Mouse (Mus musculus) embryonic facial prominence, embryonic 14.5 days (tissue): ENCODE data around the gene Slc12a1. TPM values are rescaled to one million over a fixed set of nuclear protein-coding genes. Genes with fewer than 3 reads are reported as not detected.
A peak's percentile ranks its signal among the peaks of the same experiment; 100 is the strongest.

Experiments used
- ATAC-seq: fragments of 200-750 bp; cut with Nextera tagmentation; 2 replicates; pipeline ENCODE4 v1.8.0; 2017; ENCODE audit warnings: low read depth, moderate number of reproducible peaks, moderate TSS enrichment
- DNase-seq: peaks from one replicate; pipeline ENCODE4 v3.0.0-alpha.2; 2015; ENCODE audit warnings: low spot score
- H3K27ac ChIP-seq: fragments of 300-500 bp; sonication (generic); replicated peaks from 2 replicates; pipeline ENCODE4 v1.5.1; 2014; ENCODE audit warnings: low read depth, mild to moderate bottlenecking, low read length, moderate library complexity
- H3K27me3 ChIP-seq: fragments of 300-500 bp; sonication (generic); replicated peaks from 2 replicates; pipeline ENCODE4 v1.6.1; 2014; ENCODE audit warnings: low read length; ENCODE audit not compliant: control insufficient read depth, insufficient read depth
- H3K36me3 ChIP-seq: fragments of 300-500 bp; sonication (generic); 2 replicates; pipeline ENCODE4 v1.6.1; 2014; ENCODE audit warnings: low read length, mixed read lengths; ENCODE audit not compliant: control insufficient read depth, insufficient read depth
- H3K4me1 ChIP-seq: fragments of 300-500 bp; sonication (generic); 2 replicates; pipeline ENCODE4 v1.6.1; 2014; ENCODE audit warnings: antibody characterized with exemption, low read length; ENCODE audit not compliant: control insufficient read depth, insufficient read depth
- H3K4me2 ChIP-seq: fragments of 300-500 bp; sonication (generic); 2 replicates; pipeline ENCODE4 v1.6.1; 2014; ENCODE audit warnings: low read depth, mild to moderate bottlenecking, low read length, moderate library complexity, mixed read lengths
- H3K4me3 ChIP-seq: fragments of 300-500 bp; sonication (generic); 2 replicates; pipeline ENCODE4 v1.5.1; 2014; ENCODE audit warnings: low read depth, mild to moderate bottlenecking, low read length
- H3K9ac ChIP-seq: fragments of 300-500 bp; sonication (generic); 2 replicates; pipeline ENCODE4 v1.6.1; 2014; ENCODE audit warnings: low read depth, mild to moderate bottlenecking, low read length, moderate library complexity, mixed read lengths
- H3K9me3 ChIP-seq: fragments of 300-500 bp; sonication (generic); 2 replicates; pipeline ENCODE4 v1.6.1; 2016; ENCODE audit warnings: low read length; ENCODE audit not compliant: control insufficient read depth
- WGBS: fragments of 180-500 bp; shearing (Covaris S2); extraction: QIAGEN DNeasy Blood & Tissue Kit; methylation state at CpG from one replicate; pipeline ENCODE4 v1.1.7; 2014; 5-methylcytosine and 5-hydroxymethylcytosine counted together
- polyA plus RNA-seq: library from polyadenylated mRNA; unstranded; fragments of >200 nt; fragmentation: Nextera tagmentation; extraction: Ambion mirVana; gene quantifications from 2 replicates; pipeline ENCODE4 v1.2.1, GENCODE M21; 2014

Slc12a1 gene
- polyA plus RNA-seq, 1 experiment from 2014 or later: not detected

GRCm38 (mm10) chr2:125252275-125252674 lies 100.0 kb downstream of the Slc12a1 start:
- ATAC-seq: no peak
- H3K4me2 ChIP-seq: no peak overlapping the region
- H3K9ac ChIP-seq: no peak overlapping the region
- no peak overlapping the region for H3K27ac ChIP-seq
- H3K27me3 ChIP-seq: no peaks in the 10 kb centered on the region
- peaks cover 9% of the 10 kb centered on the region; the same call in 1 of the 2 replicates for H3K9me3 ChIP-seq
- 0 out of 2 replicates have a peak, but pooled peaks cover 13% of the 10 kb centered on the region for H3K4me1 ChIP-seq
- peaks cover 74% of the 10 kb centered on the region for H3K36me3 ChIP-seq
- H3K4me3 ChIP-seq: no peak overlapping the region
- peak; percentile 54 for DNase-seq
- WGBS: 57% methylated on average over 2 of the region's 2 CpGs

GRCm38 (mm10) chr2:125253699-125254098 lies 101.4 kb downstream of the Slc12a1 start:
- H3K9ac ChIP-seq: no peak overlapping the region
- peaks cover 85% of the 10 kb centered on the region for H3K36me3 ChIP-seq
- ATAC-seq (no peak), DNase-seq (no peak)
- H3K4me3 ChIP-seq: no peak overlapping the region
- peaks cover 9% of the 10 kb centered on the region; the same call in 1 of the 2 replicates for H3K9me3 ChIP-seq
- no peak overlapping the region for H3K4me2 ChIP-seq
- 95% methylated on average over 6 of the region's 6 CpGs for WGBS
- H3K4me1 ChIP-seq: 0 out of 2 replicates have a peak, but pooled peaks cover 9% of the 10 kb centered on the region
- no peak overlapping the region for H3K27ac ChIP-seq
- H3K27me3 ChIP-seq: no peaks in the 10 kb centered on the region

- Histone ChIP-seq H3K27ac (no peak overlapping the region), H3K9ac (no peak overlapping the region), H3K9me3 (peaks cover 9% of the 10 kb centered on the region; the same call in 1 of the 2 replicates), H3K36me3 (peaks cover 86% of the 10 kb centered on the region), H3K27me3 (no peaks in the 10 kb centered on the region), H3K4me2 (no peak overlapping the region), H3K4me1 (no peaks in the 10 kb centered on the region), H3K4me3 (no peak overlapping the region)
- ATAC-seq (no peak), DNase-seq (no peak)
- WGBS: 96% methylated on average over 3 of the region's 3 CpGs
Measured at GRCm38 (mm10) chr2:125254630-125255029, 102.3 kb downstream of the Slc12a1 start.

- peaks cover 9% of the 10 kb centered on the region; the same call in 1 of the 2 replicates for H3K9me3 ChIP-seq
- no peak overlapping the region for H3K4me2 ChIP-seq
- no peak overlapping the region for H3K27ac ChIP-seq
- no peak for ATAC-seq
- no peak for DNase-seq
- no peak overlapping the region for H3K4me3 ChIP-seq
- H3K36me3 ChIP-seq: peaks cover 73% of the 10 kb centered on the region
- H3K27me3 ChIP-seq: no peaks in the 10 kb centered on the region
- no peaks in the 10 kb centered on the region for H3K4me1 ChIP-seq
- H3K9ac ChIP-seq: no peak overlapping the region
- WGBS: 71% methylated on average over 3 of the region's 3 CpGs
Measured at GRCm38 (mm10) chr2:125255886-125256285, 103.6 kb downstream of the Slc12a1 start.

- Histone ChIP-seq H3K4me3 (no peak overlapping the region), H3K4me2 (no peak overlapping the region), H3K9me3 (peaks cover 3% of the 10 kb centered on the region; the same call in 1 of the 2 replicates), H3K9ac (no peak overlapping the region), H3K36me3 (peaks cover 39% of the 10 kb centered on the region), H3K4me1 (no peaks in the 10 kb centered on the region; the same call in 1 of the 2 replicates), H3K27me3 (no peaks in the 10 kb centered on the region), H3K27ac (no peak overlapping the region)
- ATAC-seq (no peak), DNase-seq (peak; percentile 44)
- WGBS: 84% methylated on average over 14 of the region's 14 CpGs
Measured at GRCm38 (mm10) chr2:125259230-125260120, 107.2 kb downstream of the Slc12a1 start.

- 83% methylated on average over 2 of the region's 2 CpGs for WGBS
- Histone ChIP-seq H3K36me3 (peaks cover 35% of the 10 kb centered on the region), H3K4me2 (no peak overlapping the region), H3K9ac (no peak overlapping the region), H3K4me1 (no peaks in the 10 kb centered on the region; the same call in 1 of the 2 replicates), H3K4me3 (no peak overlapping the region), H3K27me3 (no peaks in the 10 kb centered on the region), H3K9me3 (no peaks in the 10 kb centered on the region), H3K27ac (no peak overlapping the region)
- no peak for DNase-seq
- no peak for ATAC-seq
Measured at GRCm38 (mm10) chr2:125260326-125260725, 108.0 kb downstream of the Slc12a1 start.

- H3K4me2 ChIP-seq: peak overlapping the region; percentile 5; the same call in 1 of the 2 replicates
- H3K4me1 ChIP-seq: no peaks in the 10 kb centered on the region; the same call in 1 of the 2 replicates
- H3K4me3 ChIP-seq: no peak overlapping the region
- H3K9me3 ChIP-seq: no peaks in the 10 kb centered on the region
- no peak overlapping the region for H3K27ac ChIP-seq
- H3K9ac ChIP-seq: no peak overlapping the region
- peak; percentile 53; the same call in 1 of the 2 replicates for ATAC-seq
- H3K27me3 ChIP-seq: no peaks in the 10 kb centered on the region
- H3K36me3 ChIP-seq: peaks cover 8% of the 10 kb centered on the region
- 14% methylated on average over 5 of the region's 5 CpGs for WGBS
- peak; percentile 78 for DNase-seq
Measured at GRCm38 (mm10) chr2:125263056-125263455, 110.8 kb downstream of the Slc12a1 start.

- DNase-seq (no peak), ATAC-seq (no peak)
- 10% methylated on average over 9 of the region's 9 CpGs for WGBS
Measured at GRCm38 (mm10) chr2:125263753-125264152, 111.4 kb downstream of the Slc12a1 start.

More at GRCm38 (mm10) chr2:125263753-125264152, 111.4 kb downstream of the Slc12a1 start:
- Histone ChIP-seq H3K27ac (no peak overlapping the region), H3K4me2 (no peak overlapping the region), H3K27me3 (no peaks in the 10 kb centered on the region), H3K4me3 (no peak overlapping the region), H3K9me3 (no peaks in the 10 kb centered on the region), H3K36me3 (peaks cover 5% of the 10 kb centered on the region; the same call in 1 of the 2 replicates), H3K4me1 (no peaks in the 10 kb centered on the region; the same call in 1 of the 2 replicates), H3K9ac (no peak overlapping the region)
